Mouse (Mus musculus) kidney, adult 2 months (tissue): ENCODE results near the gene Chst8.

Source experiments
- CTCF ChIP-seq: fragments of 200-500 bp; conservative IDR thresholded peaks from 2 replicates; pipeline ENCODE4 v1.5.1; 2011; ENCODE audit warnings: low read depth, mild to moderate bottlenecking, control low read depth, low read length, moderate library complexity, mixed read lengths; ENCODE audit not compliant: insufficient read depth, insufficient read length
- POLR2A ChIP-seq: fragments of 200-500 bp; IDR thresholded peaks from one replicate; pipeline ENCODE4 v1.6.1; 2011; ENCODE audit warnings: low read depth, low read length, control low read depth

GRCm38 (mm10) chr7:34811531-34812526 lies 682 bp downstream of the Chst8 start:
- TF ChIP-seq CTCF, result no peak
- no peak for TF ChIP-seq POLR2A
